Mouse (Mus musculus) limb, embryonic 14.5 days (tissue): ENCODE measurements around the gene Mcoln1. TPM values are rescaled to one million over a fixed set of nuclear protein-coding genes. Genes with fewer than 3 reads are reported as not detected.

Source experiments
- ATAC-seq: fragments of 200-750 bp; cut with Nextera tagmentation; 2 replicates; pipeline ENCODE4 v1.8.0; 2017; ENCODE audit warnings: low read depth, moderate number of reproducible peaks, moderate TSS enrichment; ENCODE audit not compliant: low FRiP score
- DNase-seq: peaks from one replicate; pipeline ENCODE4 v3.0.0-alpha.2; 2015; ENCODE audit warnings: low spot score
- H3K27ac ChIP-seq: fragments of 300-500 bp; sonication (generic); replicated peaks from 2 replicates; pipeline ENCODE4 v1.5.1; 2014; ENCODE audit warnings: low read depth, mild to moderate bottlenecking, low read length, moderate library complexity, mixed read lengths
- H3K27me3 ChIP-seq: fragments of 300-500 bp; sonication (generic); 2 replicates; pipeline ENCODE4 v1.6.1; 2014; ENCODE audit warnings: low read length, mixed read lengths; ENCODE audit not compliant: control insufficient read depth, insufficient read depth
- H3K36me3 ChIP-seq: fragments of 300-500 bp; sonication (generic); 2 replicates; pipeline ENCODE4 v1.6.1; 2014; ENCODE audit warnings: mild to moderate bottlenecking, low read length, moderate library complexity, mixed read lengths; ENCODE audit not compliant: control insufficient read depth, insufficient read depth
- H3K4me1 ChIP-seq: fragments of 300-500 bp; sonication (generic); 2 replicates; pipeline ENCODE4 v1.6.1; 2014; ENCODE audit warnings: antibody characterized with exemption, low read length, mixed read lengths; ENCODE audit not compliant: control insufficient read depth, insufficient read depth
- H3K4me2 ChIP-seq: fragments of 300-500 bp; sonication (generic); replicated peaks from 2 replicates; pipeline ENCODE4 v1.6.1; 2014; ENCODE audit warnings: low read depth, mild to moderate bottlenecking, low read length, moderate library complexity; ENCODE audit not compliant: severe bottlenecking
- H3K4me3 ChIP-seq: fragments of 300-500 bp; sonication (generic); replicated peaks from 2 replicates; pipeline ENCODE4 v1.5.1; 2014; ENCODE audit warnings: low read length
- H3K9ac ChIP-seq: fragments of 300-500 bp; sonication (generic); 2 replicates; pipeline ENCODE4 v1.6.1; 2014; ENCODE audit warnings: mild to moderate bottlenecking, low read depth, low read length, moderate library complexity; ENCODE audit not compliant: severe bottlenecking
- H3K9me3 ChIP-seq: fragments of 300-500 bp; sonication (generic); 2 replicates; pipeline ENCODE4 v1.6.1; 2016; ENCODE audit warnings: low read length; ENCODE audit not compliant: control insufficient read depth
- POLR2A ChIP-seq: fragments of 200-500 bp; IDR thresholded peaks from 2 replicates; pipeline ENCODE4 v1.8.0; 2012; ENCODE audit warnings: inconsistent platforms, mild to moderate bottlenecking, moderate library complexity, borderline replicate concordance; ENCODE audit not compliant: insufficient read depth, insufficient read length; ENCODE audit errors: extremely low read depth
- WGBS: fragments of 180-500 bp; shearing (Covaris S2); extraction: QIAGEN DNeasy Blood & Tissue Kit; methylation state at CpG from one replicate; pipeline ENCODE4 v1.1.7; 2014; 5-methylcytosine and 5-hydroxymethylcytosine counted together
- polyA plus RNA-seq, 2 experiments: library from polyadenylated mRNA; depleted of rRNA in 1 of 2; stranded (reverse) in 1 of 2; unstranded in 1 of 2; fragments of >200 nt; fragmentation: Nextera tagmentation in 1 of 2; extraction: Ambion mirVana in 1 of 2; gene quantifications; 2 replicates each; pipeline versions ENCODE4 v1.2.1 to v1.2.3; 2012 to 2014

The Mcoln1 gene
- polyA plus RNA-seq, 2 experiments: 36.6 to 148 TPM

GRCm38 (mm10) chr8:3499751-3500150 is 506 bp upstream of the Mcoln1 start:
- peaks cover 7% of the 10 kb centered on the region; the same call in 1 of the 2 replicates for H3K9me3 ChIP-seq
- ATAC-seq: no peak; the same call in 1 of the 2 replicates
- peak overlapping the region; percentile 75 for H3K4me2 ChIP-seq
- H3K9ac ChIP-seq: peak overlapping the region; percentile 70
- H3K4me1 ChIP-seq: peaks cover 9% of the 10 kb centered on the region
- no peaks in the 10 kb centered on the region for H3K27me3 ChIP-seq
- no peak for DNase-seq
- TF ChIP-seq POLR2A: no peak
- peak overlapping the region; percentile 84 for H3K4me3 ChIP-seq
- H3K36me3 ChIP-seq: peaks cover 30% of the 10 kb centered on the region
- peak overlapping the region; percentile 92 for H3K27ac ChIP-seq
- WGBS: 5% methylated on average over 8 of the region's 8 CpGs

GRCm38 (mm10) chr8:3502217-3502616 is 2.0 kb downstream of the Mcoln1 start:
- Histone ChIP-seq H3K27ac (no peak overlapping the region), H3K4me2 (no peak overlapping the region), H3K4me3 (no peak overlapping the region), H3K9ac (no peak overlapping the region), H3K36me3 (peaks cover 20% of the 10 kb centered on the region), H3K27me3 (no peaks in the 10 kb centered on the region), H3K9me3 (no peaks in the 10 kb centered on the region), H3K4me1 (peaks cover 9% of the 10 kb centered on the region)
- DNase-seq: no peak
- WGBS: 61% methylated on average over 4 of the region's 4 CpGs
- no peak for ATAC-seq
- TF ChIP-seq POLR2A: no peak

- H3K9me3 ChIP-seq: no peaks in the 10 kb centered on the region
- H3K4me2 ChIP-seq: no peak overlapping the region
- no peak overlapping the region for H3K27ac ChIP-seq
- no peak for TF ChIP-seq POLR2A
- peaks cover 65% of the 10 kb centered on the region for H3K36me3 ChIP-seq
- no peak for DNase-seq
- no peak overlapping the region for H3K9ac ChIP-seq
- 91% methylated on average over 6 of the region's 6 CpGs for WGBS
- H3K27me3 ChIP-seq: no peaks in the 10 kb centered on the region
- ATAC-seq: no peak
- no peak overlapping the region for H3K4me3 ChIP-seq
- H3K4me1 ChIP-seq: no peaks in the 10 kb centered on the region
Measured at GRCm38 (mm10) chr8:3507979-3508754, 7.9 kb downstream of the Mcoln1 start.

- Histone ChIP-seq H3K36me3 (peaks cover 43% of the 10 kb centered on the region), H3K4me3 (peak overlapping the region; percentile 57), H3K4me2 (peak overlapping the region; percentile 95), H3K27me3 (no peaks in the 10 kb centered on the region), H3K27ac (peak overlapping the region; percentile 69), H3K4me1 (peaks cover 4% of the 10 kb centered on the region; the same call in 1 of the 2 replicates), H3K9me3 (no peaks in the 10 kb centered on the region), H3K9ac (peak overlapping the region; percentile 65)
- 24% methylated on average over 13 of the region's 13 CpGs for WGBS
- DNase-seq (no peak), ATAC-seq (no peak)
- no peak for TF ChIP-seq POLR2A
Measured at GRCm38 (mm10) chr8:3514681-3515247, 14.5 kb downstream of the Mcoln1 start.

- no peaks in the 10 kb centered on the region for H3K27me3 ChIP-seq
- peak within 1 kb of the TSS; percentile 65 for H3K9ac ChIP-seq
- peak within 1 kb of the TSS; percentile 95 for H3K4me2 ChIP-seq
- TF ChIP-seq POLR2A: peak; percentile 91; the same call in 1 of the 2 replicates
- DNase-seq (peak; percentile 90), ATAC-seq (peak; percentile 81)
- H3K9me3 ChIP-seq: no peaks in the 10 kb centered on the region
- H3K27ac ChIP-seq: peak within 1 kb of the TSS; percentile 69
- 0% methylated on average over 23 of the region's 25 CpGs for WGBS
- peaks cover 41% of the 10 kb centered on the region for H3K36me3 ChIP-seq
- peaks cover 4% of the 10 kb centered on the region; the same call in 1 of the 2 replicates for H3K4me1 ChIP-seq
- peak within 1 kb of the TSS; percentile 57 for H3K4me3 ChIP-seq
Measured at GRCm38 (mm10) chr8:3515260-3515671, 15.0 kb downstream of the Mcoln1 start, which contains the start of gene Pnpla6. Gene Pnpla6 (plus strand): TSS chr8:3515384.
